Mouse (Mus musculus): Measurements from ENCODE around the gene Hist1h2ad.

Hist1h2ad gene

GRCm38 (mm10) chr13:23620733-23621531 lies 46.8 kb downstream of the Hist1h2ad start, which contains the start of gene Hist1h2be:
Hist1h2be (minus strand) TSS chr13:23621124.
- DNase-seq (ENCODE audit: low spot score in 2 of 2), result peak; percentile 79 to 87

GRCm38 (mm10) chr13:23621532-23622174 lies 47.5 kb downstream of the Hist1h2ad start:
- peak; percentile 87 for DNase-seq (ENCODE audit: low spot score in 2 of 2)

- DNase-seq (ENCODE audit: low spot score in 2 of 2), result peak; percentile 88 to 90
Observed at GRCm38 (mm10) chr13:23622175-23622671, 48.0 kb downstream of the Hist1h2ad start, which contains the start of gene Hist1h1e. Hist1h1e (minus strand) TSS chr13:23622558.

GRCm38 (mm10) chr13:23622861-23623450 lies 48.8 kb downstream of the Hist1h2ad start:
- DNase-seq (ENCODE audit: low spot score in 2 of 2), result peak in 1 of 2 experiments; percentile 22
